Mouse (Mus musculus): ENCODE results near the gene Olfr531.

Olfr531 gene

GRCm38 (mm10) chr7:140402818-140403217, at the start of gene Olfr531:
Gene Olfr531 (minus strand): TSS chr7:140402918.
- DNase-seq (ENCODE audit: low spot score in 2 of 2) = no peak

GRCm38 (mm10) chr7:140443141-140443540, 40.4 kb upstream of the Olfr531 start:
- no peak for DNase-seq (ENCODE audit: low spot score in 2 of 2)

- DNase-seq (ENCODE audit: low spot score in 2 of 2) = no peak
These were observed 18.8 kb upstream of the Olfr531 start, which contains the start of gene Olfr532 for GRCm38 (mm10) chr7:140421539-140421938. Gene Olfr532 (minus strand): TSS chr7:140421639.

GRCm38 (mm10) chr7:140376911-140377310, 25.8 kb downstream of the Olfr531 start:
- no peak for DNase-seq (ENCODE audit: low spot score in 2 of 2)

GRCm38 (mm10) chr7:140376231-140376630, 26.5 kb downstream of the Olfr531 start, which contains the start of gene Olfr530:
Gene Olfr530 (minus strand): TSS chr7:140376331.
- DNase-seq (ENCODE audit: low spot score in 2 of 2) = no peak

GRCm38 (mm10) chr7:140374300-140374699, 28.4 kb downstream of the Olfr531 start:
- no peak for DNase-seq (ENCODE audit: low spot score in 2 of 2)

GRCm38 (mm10) chr7:140361571-140361970, 41.1 kb downstream of the Olfr531 start, which contains the start of gene Olfr60:
Gene Olfr60 (minus strand): TSS chr7:140361671.
- no peak for DNase-seq (ENCODE audit: low spot score in 2 of 2)
